Mouse (Mus musculus): ENCODE measurements around the gene Spg11. TPM values are rescaled to one million over a fixed set of nuclear protein-coding genes. Genes with fewer than 3 reads are reported as not detected.
A peak's percentile ranks its signal among the peaks of the same experiment; 100 is the strongest.
"Not testable (repeated sequence)": the region's sequence is repeated elsewhere in the genome, so short reads cannot be mapped to it uniquely, and the experiment has no call there.

Gene Spg11
- total RNA-seq, 4 experiments from 2014 or later, result 16.3 to 16.7 (median 16.5) TPM

DNA sequence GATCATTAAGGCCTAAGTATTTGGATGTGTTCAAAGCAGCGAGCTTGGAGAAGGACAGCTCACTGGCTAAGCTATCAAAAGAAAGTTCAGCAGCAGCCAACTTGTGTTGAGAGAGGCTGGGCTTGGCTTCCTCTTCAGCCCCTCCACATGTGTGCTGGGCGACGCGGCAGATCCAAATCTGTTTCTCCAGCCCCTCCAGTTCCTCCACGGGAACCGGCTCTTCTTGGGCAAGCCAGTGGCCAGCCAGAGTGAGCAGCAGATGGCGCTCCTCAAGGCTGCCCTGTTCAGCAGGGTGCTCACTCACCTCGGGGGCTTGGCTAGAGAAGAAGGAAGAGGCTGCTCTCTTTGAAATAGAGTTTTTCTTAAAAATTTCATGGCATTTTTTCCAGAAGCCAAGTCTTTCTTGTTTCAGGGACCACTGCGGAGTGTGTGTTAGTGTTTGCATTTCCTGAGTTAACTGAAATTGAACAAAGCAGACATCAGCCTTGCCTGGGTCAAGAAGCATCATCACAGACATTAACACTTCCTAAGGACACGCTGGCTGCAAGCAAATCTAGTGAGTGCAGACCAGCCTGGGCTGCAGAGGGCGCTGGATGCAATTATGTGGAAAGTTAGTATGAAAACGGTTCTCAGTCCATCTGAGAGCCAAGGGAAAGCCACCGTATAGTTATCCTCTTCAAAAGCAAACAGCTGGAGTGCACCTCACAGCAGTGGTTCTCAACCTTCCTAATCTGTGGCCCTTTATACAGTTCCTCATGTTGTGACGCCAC lies 52.8 kb downstream of the Spg11 start:
- no peak for DNase-seq (ENCODE audit: low spot score in 2 of 2)

DNA sequence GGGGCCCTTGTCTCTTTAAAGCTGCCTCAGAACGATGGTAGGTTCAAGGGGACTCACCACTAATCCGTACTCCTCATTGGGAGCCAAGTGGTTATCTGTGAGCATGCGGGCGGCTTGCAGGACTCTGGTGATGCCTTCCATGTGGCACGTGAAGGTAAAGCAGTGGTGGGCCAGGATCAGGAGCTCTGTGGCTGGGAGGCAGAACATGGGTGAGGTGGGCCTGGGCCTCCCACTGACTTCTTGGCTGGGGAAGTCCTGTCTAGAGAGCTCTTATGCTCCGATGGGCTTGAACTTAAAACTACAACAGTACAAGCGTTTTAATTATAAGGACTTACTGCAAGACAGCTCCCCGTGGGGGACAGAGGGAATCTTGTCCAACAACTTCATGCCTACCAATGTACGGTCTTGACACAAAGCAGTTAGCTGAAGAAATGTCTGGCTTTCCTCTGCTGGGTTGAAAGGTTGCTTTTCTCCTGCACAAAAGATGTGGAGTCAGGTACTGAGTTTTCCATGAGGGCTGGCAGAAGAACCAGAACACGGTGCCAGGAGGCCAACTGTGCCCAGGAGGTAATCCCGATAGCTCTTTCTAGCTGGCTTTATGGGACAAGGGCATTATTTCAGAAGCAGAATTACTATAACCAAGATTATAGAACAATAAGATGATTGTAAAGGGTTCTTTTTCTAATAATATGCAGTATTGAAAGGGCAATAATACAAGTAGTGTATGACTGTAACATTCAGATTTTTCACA lies 58.6 kb downstream of the Spg11 start:
- no peak for DNase-seq (ENCODE audit: low spot score in 2 of 2)

DNA sequence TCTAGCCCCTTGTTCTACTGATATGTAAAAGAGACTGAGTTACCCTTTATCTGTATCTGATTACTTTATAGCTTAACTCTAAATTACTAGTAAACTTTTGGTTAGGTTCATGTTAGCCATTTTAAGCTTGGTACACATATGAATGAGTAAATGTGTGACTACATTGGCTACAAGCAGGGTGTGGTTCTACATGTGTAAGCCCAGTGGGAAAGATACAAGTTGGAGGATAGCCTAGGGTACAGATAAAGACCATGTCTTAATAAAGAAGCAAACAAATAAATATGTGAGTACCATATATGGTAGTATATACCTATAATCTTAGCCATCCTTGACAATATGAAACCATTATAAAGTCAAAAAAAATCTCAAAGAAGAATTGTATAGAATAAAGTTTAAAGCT lies 74.3 kb downstream of the Spg11 start:
- DNase-seq (ENCODE audit: low spot score in 2 of 2), result no peak

DNA sequence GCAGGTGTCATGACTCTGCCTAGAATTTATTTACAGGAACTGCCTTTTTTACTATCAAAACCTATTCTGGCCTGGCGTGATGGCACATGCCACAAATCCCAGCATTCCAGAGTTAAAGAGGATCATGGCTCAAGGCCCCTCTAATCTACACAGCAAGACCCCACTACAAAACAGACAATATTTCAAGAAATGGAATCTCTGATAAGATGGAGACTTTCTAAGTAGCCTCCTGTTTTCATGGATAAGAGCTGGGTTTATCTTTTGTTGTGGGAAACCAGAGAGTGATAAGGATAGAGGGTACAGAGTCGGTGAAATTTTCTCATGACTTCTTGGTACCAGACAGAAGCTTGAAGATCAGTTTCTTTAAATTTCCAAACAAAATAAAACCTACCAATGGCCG lies 82.1 kb downstream of the Spg11 start:
- no peak for DNase-seq (ENCODE audit: low spot score in 2 of 2)

DNA sequence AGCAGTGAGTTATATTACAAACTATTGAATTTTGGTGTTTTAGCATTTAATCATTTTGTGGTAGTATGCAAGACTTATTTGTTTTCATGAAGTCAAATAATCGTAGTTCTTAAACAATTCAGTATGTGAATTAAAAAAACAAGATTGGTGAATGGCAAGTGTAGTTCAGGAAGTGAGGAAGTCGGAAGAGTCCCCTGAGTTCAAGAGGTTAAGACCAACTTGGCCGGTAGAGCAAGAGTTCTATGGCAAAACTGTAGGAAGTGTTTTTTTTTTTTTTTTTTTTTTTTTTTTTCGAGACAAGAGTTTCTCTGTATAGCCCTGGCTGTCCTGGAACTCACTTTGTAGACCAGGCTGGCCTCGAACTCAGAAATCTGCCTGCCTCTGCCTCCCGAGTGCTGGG lies 86.2 kb downstream of the Spg11 start:
- no peak for DNase-seq (ENCODE audit: low spot score in 2 of 2)

DNA sequence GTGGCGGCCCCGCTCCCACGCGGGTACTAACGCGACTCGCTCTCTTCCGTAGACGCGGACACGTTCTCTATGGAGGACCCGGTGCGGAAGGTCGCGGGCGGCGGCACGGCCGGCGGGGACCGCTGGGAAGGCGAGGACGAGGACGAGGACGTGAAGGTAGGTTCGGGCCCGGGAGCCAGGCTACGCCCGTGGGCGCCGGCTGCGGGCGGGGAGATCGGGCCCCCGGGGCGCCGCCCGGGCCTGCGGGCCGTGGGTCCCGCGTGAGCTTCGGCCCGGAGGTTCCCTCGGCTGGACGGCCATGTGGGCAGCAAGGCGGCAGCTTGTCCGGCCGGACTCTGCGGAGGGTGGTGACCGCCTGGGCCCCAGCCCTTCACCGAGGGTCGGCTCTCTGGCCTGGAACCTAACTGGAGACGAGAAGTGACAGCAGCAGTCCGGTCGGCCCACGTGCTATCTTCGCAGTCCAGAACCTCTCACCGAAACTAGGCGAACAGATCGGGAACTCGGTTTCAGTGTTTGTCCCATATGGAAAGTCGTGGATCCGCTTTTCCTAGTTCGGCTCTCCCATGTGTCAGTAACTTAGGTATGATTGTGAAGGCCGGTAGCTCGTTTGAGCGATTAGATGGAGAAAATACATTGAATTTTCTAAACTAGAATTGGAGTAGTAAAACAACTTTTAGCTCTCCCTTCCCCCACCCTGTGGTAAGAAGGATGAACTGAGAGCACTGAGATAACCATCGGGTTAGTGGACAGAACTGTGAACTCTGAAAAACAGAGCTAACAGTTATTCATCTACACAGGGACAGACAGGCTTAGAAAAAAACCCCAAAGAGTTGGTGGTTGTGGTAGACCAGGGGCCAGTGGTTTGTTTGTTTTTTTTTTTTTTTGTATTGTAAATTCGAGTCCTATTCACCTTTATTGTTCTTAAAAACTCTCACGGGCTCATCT lies 89.2 kb downstream of the Spg11 start:
- no peak for DNase-seq (ENCODE audit: low spot score in 2 of 2)

DNA sequence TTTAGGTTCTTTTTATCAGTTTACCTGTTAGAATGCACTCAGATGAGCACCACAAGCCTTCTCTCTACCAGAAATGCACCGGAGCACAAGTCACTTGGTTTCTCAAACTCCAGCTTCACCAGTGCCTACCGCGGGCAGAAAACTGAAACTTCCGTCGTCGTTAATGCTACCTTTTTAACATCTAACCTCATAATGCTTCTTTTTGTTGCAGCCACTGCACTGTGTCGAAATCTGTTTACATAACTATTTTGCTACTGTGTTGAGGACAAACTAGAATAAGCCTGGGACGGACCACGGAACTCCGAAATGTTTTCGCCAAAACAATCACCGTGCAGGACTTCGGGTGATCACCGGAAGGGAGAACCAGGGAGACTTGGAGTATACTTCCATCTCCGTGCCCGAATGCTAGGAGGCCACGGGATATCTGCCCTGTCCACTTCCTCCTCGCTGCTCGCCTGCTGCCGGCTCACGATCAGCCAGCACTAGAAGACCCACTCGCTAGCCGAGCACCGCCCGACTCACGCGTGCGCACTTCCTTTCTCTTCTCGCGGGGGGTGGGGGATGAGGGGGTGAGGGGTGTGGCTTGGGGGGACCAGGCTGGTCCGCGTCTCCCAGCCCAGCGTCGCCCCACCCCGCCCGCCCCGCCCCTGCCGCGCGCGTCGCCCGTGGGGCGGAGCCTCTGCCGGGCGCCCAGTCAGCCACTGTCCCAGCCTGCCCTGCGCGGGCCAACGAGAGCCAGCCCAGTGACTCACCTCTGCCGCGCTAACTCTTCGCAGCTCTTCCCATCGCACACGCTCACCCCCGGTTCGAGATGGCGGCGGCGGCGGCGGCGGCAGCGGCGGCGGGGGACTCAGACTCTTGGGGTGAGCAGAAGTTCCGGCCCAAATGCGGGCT lies 90.1 kb downstream of the Spg11 start, which contains the start of gene Eif3j1:
Eif3j1 (plus strand) TSS at position 685 of the 894 bp plus-strand sequence.
- peak; percentile 64 to 86 for DNase-seq (ENCODE audit: low spot score in 2 of 2)

DNA sequence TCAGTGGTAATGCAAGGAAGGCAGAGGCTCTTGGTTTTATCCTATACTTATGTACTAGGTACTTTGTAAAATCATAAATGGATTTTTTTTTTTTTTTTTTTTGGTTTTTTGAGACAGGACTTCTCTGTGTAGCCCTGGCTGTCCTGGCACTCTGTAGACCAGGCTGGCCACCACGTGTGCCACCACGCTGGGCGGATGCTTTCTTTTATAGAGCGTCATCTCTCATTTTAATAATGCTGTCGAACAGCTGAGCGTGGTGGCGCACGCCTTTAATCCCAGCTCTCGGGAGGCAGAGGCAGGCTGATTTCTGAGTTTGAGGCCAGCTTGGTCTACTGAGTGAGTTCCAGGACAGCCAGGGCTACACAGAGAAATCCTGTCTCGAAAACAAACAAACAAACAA lies 91.1 kb downstream of the Spg11 start:
- not testable (repeated sequence) for DNase-seq (ENCODE audit: low spot score in 2 of 2)

DNA sequence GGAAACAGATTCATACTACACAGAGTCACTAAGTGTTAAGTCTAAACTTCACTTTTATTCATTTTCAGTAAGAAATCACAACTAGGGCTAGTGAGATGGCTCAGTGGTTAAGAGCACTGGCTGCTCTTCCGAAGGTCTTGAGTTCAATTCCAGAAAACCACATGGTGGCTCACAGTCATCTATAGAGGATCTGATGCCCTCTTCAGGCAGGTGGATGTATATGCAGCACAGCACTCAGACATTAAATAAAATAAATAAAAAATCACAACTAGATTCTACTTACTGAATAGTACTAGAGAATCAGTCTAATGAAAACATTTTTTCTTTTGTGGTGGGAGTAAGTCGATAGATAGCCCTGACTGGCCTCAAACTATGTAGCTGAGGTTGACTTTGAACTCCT lies 95.9 kb downstream of the Spg11 start:
- DNase-seq (ENCODE audit: low spot score in 2 of 2), result no peak

DNA sequence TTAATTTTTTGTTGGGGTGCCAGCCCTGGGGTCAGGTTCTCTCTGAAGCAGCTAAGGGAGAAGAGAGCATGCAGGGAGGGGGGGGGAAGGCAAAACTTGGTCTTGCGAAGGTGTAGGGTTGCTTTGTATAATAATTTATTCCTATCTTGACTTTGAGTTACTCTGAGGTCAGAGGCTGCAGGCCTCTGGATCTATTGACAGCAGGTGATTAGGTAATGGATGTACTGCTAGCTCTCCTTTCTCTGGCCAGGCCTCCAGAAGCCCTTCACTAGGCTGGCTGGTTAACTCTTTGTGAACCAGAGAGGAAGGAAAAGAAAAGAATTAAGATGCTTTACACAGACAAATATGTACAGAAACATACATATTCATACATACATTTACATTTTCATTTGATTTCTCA lies 99.5 kb downstream of the Spg11 start:
- no peak for DNase-seq (ENCODE audit: low spot score in 2 of 2)

DNA sequence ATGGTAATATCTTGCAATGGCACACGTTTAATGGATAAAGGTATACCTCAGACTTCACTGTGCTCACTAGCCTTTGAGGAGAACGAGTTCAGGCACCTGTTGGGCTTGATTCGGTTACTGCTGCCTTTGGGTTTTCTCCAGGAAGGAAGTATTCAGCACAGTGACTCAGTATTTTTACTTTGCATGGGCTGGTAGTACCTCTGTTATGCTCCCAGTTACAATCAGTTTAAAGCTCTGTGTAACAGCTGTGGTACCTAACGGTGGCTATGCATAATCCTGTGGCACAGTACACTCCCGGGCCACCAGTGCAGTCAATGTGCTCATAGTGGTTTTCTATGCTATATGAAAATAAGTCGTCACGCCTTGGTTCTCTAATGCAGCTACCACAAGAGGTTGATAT lies 106.7 kb downstream of the Spg11 start:
- no peak for DNase-seq (ENCODE audit: low spot score in 2 of 2)

DNA sequence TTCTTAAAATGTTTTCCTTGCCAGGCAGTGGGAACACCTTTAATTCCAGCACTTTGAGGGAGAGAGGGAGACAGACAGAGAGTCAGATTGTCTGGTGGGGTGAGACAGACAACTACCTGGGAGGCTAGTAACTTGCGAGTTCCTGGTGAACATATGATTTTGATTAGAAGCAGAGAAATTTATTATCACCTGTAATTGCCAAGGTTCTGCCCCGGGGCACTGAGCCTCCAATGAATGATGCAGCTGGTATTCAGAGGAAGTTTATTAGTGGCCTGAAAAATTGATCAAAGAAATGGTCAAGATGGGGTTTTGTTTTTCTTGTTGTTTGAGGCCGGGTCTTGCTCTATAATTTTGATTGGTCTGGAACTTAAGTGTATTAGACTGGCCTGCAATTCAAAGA lies 109.4 kb downstream of the Spg11 start:
- DNase-seq (ENCODE audit: low spot score in 2 of 2), result no peak

Small RNAs within 50 kb of the gene (microRNA-seq; reads per million reads assigned to microRNA genes)
- 0 to 1.3 reads per million in 2 experiments for gene Gm47314

Other genes starting within 250 kb of the Spg11 start
- 10 to 100 TPM; 34.7 to 39.3 (median 35.7) TPM for gene Ctdspl2, start 162.4 kb downstream of the Spg11 start, total RNA-seq (2022)
- gene Mageb3, start 162.3 kb downstream of the Spg11 start, total RNA-seq (2022), result under 1 TPM in 2 of 4 experiments, not detected in 2; 0.16 to 0.41 TPM
- 10 to 100 TPM; 19.5 to 22.6 (median 19.9) TPM for gene Eif3j1, start 89.8 kb downstream of the Spg11 start, total RNA-seq (2022)
- 100 to 1,000 TPM; 110 to 317 (median 183) TPM for gene B2m, start 29.3 kb upstream of the Spg11 start, total RNA-seq (2022)
- gene Trim69, start 42.3 kb upstream of the Spg11 start, total RNA-seq (2022), result not detected
- gene Patl2, start 67.8 kb upstream of the Spg11 start, total RNA-seq (2022), result under 1 TPM in 1 of 4 experiments, not detected in 3; 0.16 TPM
- gene Terb2, start 67.9 kb upstream of the Spg11 start, total RNA-seq (2022), result not detected
- 10 to 100 TPM; 23.7 to 26.5 (median 24.5) TPM for gene Sord, start 116.4 kb upstream of the Spg11 start, total RNA-seq (2022)
- gene Duox2, start 180.1 kb upstream of the Spg11 start, total RNA-seq (2022), result under 1 TPM in 1 of 4 experiments, not detected in 3; 0.09 TPM
- gene Duoxa2, start 180.5 kb upstream of the Spg11 start, total RNA-seq (2022), result not detected
- under 1 TPM in 1 of 4 experiments, not detected in 3; 0.55 TPM for gene Duoxa1, start 195.3 kb upstream of the Spg11 start, total RNA-seq (2022)
- gene Duox1, start 197.3 kb upstream of the Spg11 start, total RNA-seq (2022), result under 1 TPM in 1 of 4 experiments, not detected in 3; 0.07 TPM

All from left cerebral cortex, adult 8-10 months (tissue).